Mouse (Mus musculus): ENCODE data around the gene Fam50a. TPM values are rescaled to one million over a fixed set of nuclear protein-coding genes. Genes with fewer than 3 reads are reported as not detected.
"Not testable (repeated sequence)": the region's sequence is repeated elsewhere in the genome, so short reads cannot be mapped to it uniquely, and the experiment has no call there.

Fam50a gene
- total RNA-seq, 2 experiments from 2014 or later = 28.1 to 33.7 TPM

DNA sequence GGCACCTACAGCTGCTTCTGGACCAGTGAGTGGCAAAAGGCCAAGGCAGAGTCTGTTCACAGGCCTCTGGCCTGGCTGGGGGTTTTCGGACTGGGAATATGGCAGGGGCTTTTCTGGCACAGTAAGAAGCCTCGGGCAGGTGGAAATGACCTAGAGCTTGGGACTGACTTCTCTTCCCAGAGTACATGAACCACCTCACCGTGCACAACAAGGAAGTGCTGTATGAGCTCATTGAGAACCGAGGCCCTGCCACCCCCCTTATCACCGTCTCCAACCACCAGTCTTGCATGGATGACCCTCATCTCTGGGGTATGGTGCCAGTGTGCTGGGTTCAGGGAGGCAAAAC, 29.8 kb upstream of the Fam50a start:
- peak overlapping the region; percentile 69 for H3K4me3 ChIP-seq
- no peak for DNase-seq (ENCODE audit: low spot score in 2 of 2)
- peak overlapping the region; percentile 91 for H3K27ac ChIP-seq
- no peak for TF ChIP-seq CTCF (conservative IDR thresholded peaks at IDR 0.05)

DNA sequence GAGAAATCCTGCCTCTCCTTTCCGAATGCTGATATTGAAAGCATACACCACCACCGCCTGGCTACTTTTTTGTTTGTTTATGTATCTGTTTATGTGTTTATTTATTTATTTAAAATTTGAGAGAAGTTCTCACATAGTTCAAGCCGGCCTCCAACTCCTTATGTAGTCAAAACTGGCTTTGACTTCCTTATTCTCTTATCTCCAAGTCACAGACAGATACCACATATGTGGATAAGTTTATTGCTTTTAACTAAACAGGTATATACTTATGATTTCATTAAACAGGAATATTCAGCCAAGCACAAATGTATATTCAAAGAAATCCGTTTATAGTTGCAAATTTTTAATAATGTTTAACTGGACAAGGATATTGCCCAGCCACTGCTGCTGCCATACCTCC, 19.4 kb upstream of the Fam50a start:
- DNase-seq (ENCODE audit: low spot score in 2 of 2) = no peak
- TF ChIP-seq CTCF (conservative IDR thresholded peaks at IDR 0.05) = no peak
- H3K27ac ChIP-seq = no peak overlapping the region

DNA sequence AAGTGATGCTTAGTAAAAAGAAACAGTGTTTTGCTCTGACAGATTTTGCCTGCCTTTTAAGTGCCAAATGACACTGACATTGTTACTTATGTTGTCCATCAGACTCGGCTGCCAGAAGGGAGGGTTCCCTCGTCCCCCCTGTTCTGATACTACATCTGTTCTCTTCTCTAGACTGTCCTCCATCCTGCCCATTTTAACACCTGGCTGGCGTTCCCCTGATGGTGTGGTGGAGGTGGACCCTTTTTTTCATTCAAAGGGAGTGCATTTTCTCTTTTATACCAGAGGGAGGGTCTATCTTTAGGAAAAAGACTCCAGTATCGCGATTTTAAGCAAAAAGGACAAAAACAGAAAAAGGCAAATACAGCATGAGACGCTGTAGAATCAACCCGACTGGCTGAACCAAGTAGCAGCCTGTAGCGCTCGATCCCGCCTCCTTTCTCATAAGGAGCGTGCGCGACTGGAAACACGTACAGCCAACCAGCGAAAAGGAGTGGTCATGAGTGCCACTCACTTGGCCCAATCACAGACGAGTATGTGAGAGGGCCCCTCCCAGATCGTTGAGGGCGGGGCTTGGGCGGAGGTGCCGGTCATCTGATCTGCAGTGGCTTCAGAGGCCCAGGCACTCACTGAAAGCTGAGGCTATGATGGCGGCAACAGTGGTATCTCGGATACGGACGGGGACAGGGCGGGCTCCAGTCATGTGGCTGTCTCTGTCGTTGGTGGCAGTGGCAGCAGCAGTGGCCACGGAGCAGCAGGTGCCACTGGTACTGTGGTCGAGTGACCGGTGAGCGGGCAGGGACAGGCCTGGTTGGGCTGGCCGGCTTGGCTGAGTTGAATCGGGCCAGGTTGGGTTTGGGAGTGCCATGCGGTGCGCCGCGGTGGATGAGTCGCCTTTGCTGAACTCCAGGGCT, 16.0 kb upstream of the Fam50a start, which contains the start of gene Atp6ap1:
TSS of gene Atp6ap1 (plus strand) at position 560 of the 911 bp plus-strand sequence.
- H3K4me3 ChIP-seq = peak within 1 kb of the TSS; percentile 79
- DNase-seq (ENCODE audit: low spot score in 2 of 2) = peak; percentile 90 to 95
- no peak for TF ChIP-seq CTCF (conservative IDR thresholded peaks at IDR 0.05)
- peak within 1 kb of the TSS; percentile 89 for H3K27ac ChIP-seq

More for the DNA sequence above, 19.4 kb upstream of the Fam50a start:
- H3K4me3 ChIP-seq = no peak overlapping the region

DNA sequence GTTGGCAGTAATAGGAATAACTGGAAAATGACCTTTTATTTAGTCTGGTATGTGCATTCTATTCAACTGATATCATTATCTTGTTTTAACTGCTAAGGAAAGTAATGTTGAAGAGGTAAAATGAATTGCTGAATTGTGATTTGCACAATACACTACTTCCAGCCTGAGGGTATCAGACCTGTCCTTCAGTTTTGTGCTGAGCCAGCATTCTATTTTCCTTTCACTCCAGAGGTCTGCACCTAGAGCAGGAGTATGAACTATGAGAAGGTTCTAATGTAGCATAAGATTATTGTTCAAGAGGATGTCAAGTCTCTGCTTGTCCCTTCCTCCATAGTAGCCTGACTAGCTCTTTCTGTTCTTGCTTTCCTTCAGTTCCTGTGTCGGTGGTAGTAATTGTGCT, 14.5 kb upstream of the Fam50a start:
- H3K27ac ChIP-seq = no peak overlapping the region
- no peak for TF ChIP-seq CTCF (conservative IDR thresholded peaks at IDR 0.05)
- DNase-seq (ENCODE audit: low spot score in 2 of 2) = no peak
- no peak overlapping the region for H3K4me3 ChIP-seq

- H3K27ac ChIP-seq = no peak overlapping the region
- H3K4me3 ChIP-seq = no peak overlapping the region
- no peak for TF ChIP-seq CTCF (conservative IDR thresholded peaks at IDR 0.05)
- no peak for DNase-seq (ENCODE audit: low spot score in 2 of 2)
These were observed 13.1 kb upstream of the Fam50a start for GRCm38 (mm10) chrX:74299721-74300120.

DNA sequence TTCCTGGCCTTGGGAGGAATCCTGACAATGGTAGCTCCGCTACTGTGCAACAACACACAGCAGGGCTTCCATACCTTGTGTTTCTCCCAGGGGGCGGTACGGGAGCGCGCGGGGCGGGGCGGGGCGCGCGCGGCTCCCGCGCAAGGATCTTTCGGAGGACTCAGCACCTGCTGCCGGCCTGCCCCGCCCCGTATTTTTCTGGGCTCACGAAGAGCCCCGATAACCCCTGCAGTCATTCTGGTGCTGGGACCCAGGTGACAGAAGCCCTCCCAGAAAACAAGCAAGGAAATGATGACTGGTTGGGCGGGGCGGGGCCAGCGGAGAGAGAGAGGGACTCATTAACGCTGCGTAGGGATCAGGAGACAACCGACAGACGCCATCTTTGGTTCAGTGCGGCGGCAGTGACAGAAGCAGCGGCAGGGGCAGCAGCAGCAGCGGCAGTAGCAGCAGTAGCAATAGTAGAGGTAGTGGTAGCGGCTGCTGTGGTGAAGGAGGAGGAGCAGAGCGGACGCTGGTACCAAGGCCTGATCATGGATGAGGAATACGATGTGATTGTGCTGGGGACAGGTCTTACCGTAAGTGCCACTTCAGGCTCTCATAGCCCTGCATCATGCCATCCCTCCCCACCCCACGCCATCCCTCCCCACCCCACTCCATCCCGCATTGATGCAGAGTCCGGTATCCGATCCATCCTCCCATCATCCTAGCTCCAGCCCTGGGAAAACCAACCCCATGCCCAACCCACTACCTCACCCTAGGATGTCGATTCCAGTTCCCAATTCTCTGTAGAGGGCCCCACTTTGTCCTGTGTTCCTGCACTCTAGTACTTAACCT, 7.7 kb upstream of the Fam50a start, which contains the start of gene Gdi1:
TSS of gene Gdi1 (plus strand) at position 132 of the 834 bp plus-strand sequence.
- DNase-seq (ENCODE audit: low spot score in 2 of 2) = peak; percentile 37 to 66
- peak within 1 kb of the TSS; percentile 67 for H3K4me3 ChIP-seq
- H3K27ac ChIP-seq = peak within 1 kb of the TSS; percentile 98
- TF ChIP-seq CTCF (conservative IDR thresholded peaks at IDR 0.05) = peak; percentile 63

DNA sequence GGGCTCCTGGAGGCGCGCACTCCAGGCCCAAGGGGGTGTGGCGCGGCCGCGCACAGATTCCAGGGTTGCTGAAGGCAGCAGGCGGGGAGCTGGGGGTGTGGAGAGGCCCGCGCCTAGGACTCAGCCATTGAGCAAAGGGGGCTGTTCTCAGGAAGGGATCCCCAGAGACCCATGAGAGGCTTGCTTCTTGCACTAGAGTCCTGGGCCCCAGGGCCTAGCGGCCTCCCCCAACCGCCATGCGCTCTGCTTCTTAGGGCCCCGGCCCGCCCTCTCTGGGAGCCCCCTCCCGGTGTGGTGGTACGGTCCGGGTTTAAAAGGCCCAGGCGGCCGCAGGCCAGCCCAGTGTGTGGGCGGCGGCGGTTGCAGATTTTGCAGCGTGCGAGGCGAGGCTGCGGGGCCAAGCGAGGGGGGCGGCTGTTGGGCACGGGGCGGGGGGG, 15.9 kb downstream of the Fam50a start, which contains the start of gene Plxna3:
TSS of gene Plxna3 (plus strand) at position 342 of the 437 bp plus-strand sequence.
- peak; percentile 14 to 25 for DNase-seq (ENCODE audit: low spot score in 2 of 2)
- no peak for TF ChIP-seq CTCF (conservative IDR thresholded peaks at IDR 0.05)
- H3K4me3 ChIP-seq = peak within 1 kb of the TSS; percentile 59
- H3K27ac ChIP-seq = peak within 1 kb of the TSS; percentile 89

- no peak for TF ChIP-seq CTCF (conservative IDR thresholded peaks at IDR 0.05)
- no peak for DNase-seq (ENCODE audit: low spot score in 2 of 2)
- Histone ChIP-seq H3K4me3 (peak overlapping the region; percentile 59), H3K27ac (peak overlapping the region; percentile 89)
These were observed 16.4 kb downstream of the Fam50a start for GRCm38 (mm10) chrX:74329215-74329671.

DNA sequence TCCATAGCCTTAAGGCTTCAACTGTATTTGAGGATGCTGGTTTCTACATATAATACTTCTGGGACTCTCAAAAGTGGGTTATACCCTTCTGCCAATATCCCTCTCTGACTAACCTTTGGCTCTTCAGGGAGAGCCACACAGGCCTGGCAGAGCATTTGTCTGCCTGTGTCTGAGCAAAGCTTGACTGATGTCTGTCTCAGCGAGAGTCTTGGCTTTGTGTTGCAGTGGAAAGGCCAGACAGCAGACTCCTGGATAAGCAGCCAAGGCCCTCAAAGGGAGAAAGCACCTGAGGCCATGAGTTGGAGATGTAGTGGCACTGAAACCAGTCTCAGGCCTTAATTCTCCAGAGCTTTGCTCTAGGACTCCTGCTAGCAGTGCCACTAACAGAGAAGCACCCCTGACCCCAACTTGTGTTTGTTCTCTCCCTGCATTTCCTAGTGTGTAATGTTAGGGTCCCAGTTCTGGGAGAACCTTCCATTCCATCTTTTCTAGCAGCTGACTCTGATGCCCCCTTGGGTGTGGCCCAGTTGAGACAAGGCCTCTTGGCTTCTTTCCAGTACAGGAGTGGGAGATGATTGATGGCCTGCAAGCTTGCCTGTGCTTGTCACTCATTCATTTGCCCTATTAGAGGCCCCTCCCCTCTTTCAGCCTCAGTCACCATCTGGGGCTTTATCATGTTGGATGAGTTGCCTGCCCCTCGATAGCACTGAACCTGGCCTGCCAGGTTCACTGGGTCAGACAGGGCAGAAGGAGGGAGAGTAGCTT, 17.5 kb downstream of the Fam50a start:
- DNase-seq (ENCODE audit: low spot score in 2 of 2) = no peak
- Histone ChIP-seq H3K4me3 (no peak overlapping the region; the same call in 1 of the 2 replicates), H3K27ac (no peak overlapping the region)
- TF ChIP-seq CTCF (conservative IDR thresholded peaks at IDR 0.05) = no peak

DNA sequence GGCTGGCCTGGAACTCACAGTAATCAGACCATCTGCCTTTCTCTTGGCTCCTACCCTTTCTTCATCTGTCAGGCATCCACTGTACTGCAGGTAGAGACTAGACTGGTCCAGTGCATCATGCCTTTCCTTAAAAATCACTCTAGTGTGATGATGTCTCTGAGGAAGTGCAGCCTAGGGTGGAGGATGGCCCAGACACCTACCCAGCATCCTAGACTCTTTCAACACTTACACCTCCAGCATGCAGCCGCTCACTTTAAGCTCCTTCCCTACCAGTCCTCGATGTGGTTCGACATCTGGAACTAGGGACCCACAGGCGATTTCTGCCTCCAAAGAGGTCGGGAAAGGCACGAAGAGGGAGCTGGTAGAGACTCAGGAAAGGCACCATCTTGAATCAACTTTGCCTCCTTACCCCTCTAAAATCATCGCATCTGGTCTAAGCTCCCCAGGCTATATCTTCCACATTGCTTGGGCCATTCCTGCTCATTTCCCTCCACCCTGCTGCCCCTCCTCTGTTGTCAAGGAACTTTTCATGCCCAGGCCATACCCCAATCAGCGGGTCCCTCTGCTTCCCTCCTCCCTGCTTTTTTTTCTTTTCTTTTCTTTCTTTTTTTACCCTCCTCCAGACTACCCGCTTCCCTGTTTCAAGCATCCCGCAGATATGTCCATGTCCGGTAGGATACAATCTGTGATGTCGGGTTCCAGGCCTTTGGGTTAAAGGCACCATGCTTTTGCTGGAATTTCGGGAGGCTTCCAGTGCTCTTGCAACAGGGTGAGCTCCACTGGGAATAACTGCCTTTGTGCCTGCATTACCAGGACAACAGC, 40.0 kb downstream of the Fam50a start:
- peak overlapping the region; percentile 84 for H3K27ac ChIP-seq
- no peak for DNase-seq (ENCODE audit: low spot score in 2 of 2)
- no peak for TF ChIP-seq CTCF (conservative IDR thresholded peaks at IDR 0.05)
- peak overlapping the region; percentile 63 for H3K4me3 ChIP-seq

DNA sequence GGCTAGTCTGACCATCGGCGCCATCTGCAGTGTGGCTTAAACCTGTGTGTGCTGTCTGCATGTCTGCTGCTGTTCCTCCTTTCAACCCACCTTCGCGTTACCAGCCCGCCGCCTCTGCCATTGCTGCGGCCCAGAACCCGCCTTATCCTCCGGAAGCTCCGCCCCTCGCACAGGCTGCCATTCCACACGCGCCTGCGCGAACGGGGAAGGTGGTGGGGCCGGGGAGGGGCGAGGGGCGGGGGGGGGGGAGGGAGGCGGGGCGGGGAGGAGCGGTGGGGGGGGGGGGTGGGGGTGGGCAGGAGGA, 40.6 kb downstream of the Fam50a start, which contains the start of gene Lage3:
TSS of gene Lage3 (minus strand) at position 152 of the 304 bp plus-strand sequence.
- H3K4me3 ChIP-seq = peak within 1 kb of the TSS; percentile 63
- H3K27ac ChIP-seq = peak within 1 kb of the TSS; percentile 84
- TF ChIP-seq CTCF (conservative IDR thresholded peaks at IDR 0.05) = no peak
- DNase-seq (ENCODE audit: low spot score in 2 of 2) = peak; percentile 72 to 81

GRCm38 (mm10) chrX:74357069-74357468, 44.2 kb downstream of the Fam50a start:
- not testable (repeated sequence) for DNase-seq (ENCODE audit: low spot score in 2 of 2); H3K4me3 ChIP-seq

More at GRCm38 (mm10) chrX:74357069-74357468, 44.2 kb downstream of the Fam50a start:
- not testable (repeated sequence) for H3K27ac ChIP-seq
